Mouse (Mus musculus) kidney, postnatal 0 days (tissue): ENCODE data around the gene Gm11437. TPM values are rescaled to one million over a fixed set of nuclear protein-coding genes. Genes with fewer than 3 reads are reported as not detected.
A peak's percentile ranks its signal among the peaks of the same experiment; 100 is the strongest.

Experiments used
- ATAC-seq: fragments of 200-750 bp; cut with Nextera tagmentation; replicated peaks from 2 replicates; pipeline ENCODE4 v1.8.0; 2017; ENCODE audit warnings: low read depth, moderate number of reproducible peaks, moderate TSS enrichment, moderate library complexity; ENCODE audit not compliant: low FRiP score
- DNase-seq: peaks from one replicate; pipeline ENCODE4 v3.0.0-alpha.2; 2016; ENCODE audit warnings: low spot score
- H3K27ac ChIP-seq: fragments of 300-500 bp; sonication (generic); 2 replicates; pipeline ENCODE4 v1.5.1; 2014; ENCODE audit warnings: mild to moderate bottlenecking
- H3K27me3 ChIP-seq: fragments of 300-500 bp; sonication (generic); 2 replicates; pipeline ENCODE4 v1.6.1; 2014; ENCODE audit warnings: low read length, mixed read lengths; ENCODE audit not compliant: insufficient read depth
- H3K36me3 ChIP-seq: fragments of 300-500 bp; sonication (generic); 2 replicates; pipeline ENCODE4 v1.6.1; 2014; ENCODE audit warnings: low read length, mixed read lengths; ENCODE audit not compliant: insufficient read depth
- H3K4me1 ChIP-seq: fragments of 300-500 bp; sonication (generic); replicated peaks from 2 replicates; pipeline ENCODE4 v1.6.1; 2014; ENCODE audit warnings: antibody characterized with exemption, low read length, mixed read lengths; ENCODE audit not compliant: insufficient read depth
- H3K4me2 ChIP-seq: fragments of 300-500 bp; sonication (generic); 2 replicates; pipeline ENCODE4 v1.6.1; 2014; ENCODE audit warnings: mild to moderate bottlenecking, low read length, moderate library complexity, mixed read lengths
- H3K4me3 ChIP-seq: fragments of 300-500 bp; sonication (generic); replicated peaks from 2 replicates; pipeline ENCODE4 v1.5.1; 2014; ENCODE audit warnings: low read depth, low read length
- H3K9ac ChIP-seq: fragments of 300-500 bp; sonication (generic); 2 replicates; pipeline ENCODE4 v1.6.1; 2014; ENCODE audit warnings: low read depth, low read length
- H3K9me3 ChIP-seq: fragments of 300-500 bp; sonication (generic); replicated peaks from 2 replicates; pipeline ENCODE4 v1.6.1; 2016; ENCODE audit warnings: low read length, inconsistent platforms, mixed read lengths
- CTCF ChIP-seq: IDR thresholded peaks from 2 replicates; pipeline ENCODE4 v1.5.1; 2016; ENCODE audit warnings: antibody characterized with exemption, low read depth, mild to moderate bottlenecking, moderate library complexity
- WGBS: fragments of 180-500 bp; shearing (Covaris S2); extraction: QIAGEN DNeasy Blood & Tissue Kit; methylation state at CpG from one replicate; pipeline ENCODE4 v1.1.7; 2014; 5-methylcytosine and 5-hydroxymethylcytosine counted together
- polyA plus RNA-seq: library from polyadenylated mRNA; unstranded; fragments of >200 nt; fragmentation: Nextera tagmentation; extraction: Ambion mirVana; gene quantifications from 2 replicates; pipeline ENCODE4 v1.2.1, GENCODE M21; 2015

Gm11437 gene
- polyA plus RNA-seq, 1 experiment from 2014 or later = not detected

DNA sequence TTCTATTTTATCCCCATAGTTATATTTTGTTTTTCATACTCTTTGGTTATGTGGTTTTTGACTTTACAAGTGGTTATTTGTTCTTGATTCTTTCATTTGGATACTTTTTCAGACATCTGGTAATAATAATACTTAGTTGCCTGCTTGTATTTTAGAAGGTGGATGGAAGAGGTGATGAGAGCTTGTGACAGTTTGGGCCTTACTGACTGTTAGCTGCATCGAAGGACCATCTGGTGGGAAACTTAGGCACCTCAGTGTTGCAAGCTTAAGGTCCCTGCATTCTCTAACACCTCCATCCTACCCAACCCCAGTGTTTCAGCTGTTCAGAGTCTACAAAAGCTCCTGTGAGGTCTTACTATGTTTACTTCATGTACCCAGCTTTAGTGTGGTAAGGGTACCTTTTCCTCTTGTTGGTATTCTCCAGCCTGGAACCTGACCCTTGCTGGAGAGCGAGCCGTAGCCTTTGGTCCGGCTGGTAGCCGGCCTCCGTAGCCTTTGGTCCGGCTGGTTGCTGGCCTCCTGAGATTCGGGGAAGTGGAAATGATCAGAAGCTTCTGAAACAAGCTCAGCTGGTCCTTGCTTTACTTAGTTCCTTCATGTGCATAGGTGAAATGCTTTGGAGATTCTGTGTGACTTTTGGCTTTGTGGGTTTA is 23.4 kb upstream of the Gm11437 start:
- Histone ChIP-seq H3K9me3 (no peaks in the 10 kb centered on the region), H3K4me3 (no peak overlapping the region), H3K27ac (no peak overlapping the region), H3K36me3 (no peaks in the 10 kb centered on the region), H3K4me2 (no peak overlapping the region), H3K4me1 (no peaks in the 10 kb centered on the region), H3K27me3 (no peaks in the 10 kb centered on the region), H3K9ac (no peak overlapping the region)
- ATAC-seq = no peak
- TF ChIP-seq CTCF = no peak
- DNase-seq = no peak
- 81% methylated on average over 8 of the region's 8 CpGs for WGBS

DNA sequence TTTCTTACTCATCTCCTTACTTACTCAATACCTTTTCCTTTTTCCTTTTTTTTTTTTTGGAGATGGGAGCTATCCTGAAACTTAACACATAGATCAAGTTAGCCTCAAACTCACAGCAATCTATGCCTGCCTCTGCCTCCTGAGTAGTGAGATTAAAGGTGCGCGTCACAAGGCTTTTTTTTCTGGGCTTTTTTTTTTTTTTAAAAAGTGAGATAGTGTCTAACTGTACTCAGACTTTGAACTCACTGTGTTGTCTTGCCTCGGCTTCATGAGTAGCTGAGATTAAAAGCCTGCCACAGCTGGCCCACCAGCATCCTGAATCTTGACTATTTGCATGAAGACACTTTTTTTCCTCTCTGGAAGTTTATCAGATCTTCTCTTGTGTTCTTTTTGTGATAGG is 21.3 kb upstream of the Gm11437 start:
- TF ChIP-seq CTCF = no peak
- 91% methylated on average over 3 of the region's 3 CpGs for WGBS

DNA sequence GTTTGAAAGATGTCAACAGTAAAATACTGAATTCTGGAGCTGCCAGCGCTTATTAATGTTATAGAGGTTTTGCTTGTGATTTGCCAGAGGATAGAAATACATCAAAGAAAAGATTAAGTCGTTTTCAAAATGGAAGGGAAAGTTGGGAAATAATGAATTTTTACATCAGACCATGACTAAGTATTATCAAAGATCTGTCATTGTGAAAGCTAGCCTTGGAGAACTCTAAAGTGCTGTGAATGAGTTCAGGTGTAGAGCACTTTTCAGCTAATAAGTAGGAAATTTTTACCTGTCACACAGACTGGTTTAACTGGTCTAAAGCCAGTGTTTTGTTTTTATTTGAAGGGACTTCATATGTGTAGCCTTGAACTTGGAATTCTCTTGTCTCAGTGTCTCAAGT is 14.0 kb upstream of the Gm11437 start:
- Histone ChIP-seq H3K9me3 (no peaks in the 10 kb centered on the region), H3K4me2 (no peak overlapping the region), H3K9ac (no peak overlapping the region), H3K27ac (no peak overlapping the region), H3K27me3 (no peaks in the 10 kb centered on the region), H3K36me3 (no peaks in the 10 kb centered on the region), H3K4me3 (no peak overlapping the region), H3K4me1 (peaks cover 9% of the 10 kb centered on the region; the same call in 1 of the 2 replicates)
- DNase-seq = no peak
- TF ChIP-seq CTCF = no peak
- WGBS = 68% methylated on average over 2 of the region's 2 CpGs
- no peak for ATAC-seq

More for the DNA sequence above, 21.3 kb upstream of the Gm11437 start:
- Histone ChIP-seq H3K4me1 (no peaks in the 10 kb centered on the region), H3K9ac (no peak overlapping the region), H3K4me3 (no peak overlapping the region), H3K27me3 (no peaks in the 10 kb centered on the region), H3K9me3 (no peaks in the 10 kb centered on the region), H3K4me2 (no peak overlapping the region), H3K36me3 (no peaks in the 10 kb centered on the region), H3K27ac (no peak overlapping the region)
- no peak for DNase-seq
- ATAC-seq = no peak

DNA sequence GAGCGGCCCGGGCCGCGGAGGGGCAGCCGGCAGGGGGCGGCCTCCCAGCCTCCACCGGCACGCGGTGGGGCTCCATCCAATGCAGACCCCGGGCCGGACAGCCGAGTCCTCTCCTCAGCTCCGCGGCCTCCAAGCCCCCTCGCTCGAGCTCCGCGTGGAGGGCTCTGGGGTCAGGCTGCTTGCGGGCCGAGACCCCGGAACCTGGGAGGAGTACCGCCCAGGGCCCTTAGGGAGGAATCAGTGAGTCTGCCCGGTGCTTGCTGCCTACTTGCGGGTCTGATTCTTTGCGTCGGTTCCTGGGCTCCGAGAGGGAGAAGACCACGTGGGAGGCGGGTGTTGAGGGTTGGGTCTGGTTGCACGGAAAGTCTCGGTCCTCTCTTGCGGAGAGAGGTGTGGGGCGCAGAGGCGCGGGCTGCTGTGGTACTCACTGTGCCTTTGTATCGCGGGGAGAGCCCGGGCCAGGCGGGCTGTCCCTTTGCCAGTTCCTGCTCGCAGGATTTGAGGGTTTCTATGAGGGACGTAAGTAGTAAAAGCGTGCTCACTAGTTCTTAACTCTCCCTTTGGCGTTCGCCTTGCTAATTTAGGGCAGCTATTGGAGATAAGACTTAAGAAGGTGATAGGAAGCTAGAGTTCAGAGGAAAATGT is 12.8 kb upstream of the Gm11437 start:
- DNase-seq = peak; percentile 89
- Histone ChIP-seq H3K4me2 (peak overlapping the region; percentile 92), H3K4me3 (peak overlapping the region; percentile 77), H3K27ac (peak overlapping the region; percentile 92), H3K4me1 (peaks cover 9% of the 10 kb centered on the region; the same call in 1 of the 2 replicates), H3K27me3 (no peaks in the 10 kb centered on the region), H3K9me3 (no peaks in the 10 kb centered on the region), H3K36me3 (no peaks in the 10 kb centered on the region), H3K9ac (peak overlapping the region; percentile 76)
- WGBS = under 1% methylated on average over 42 of the region's 44 CpGs
- TF ChIP-seq CTCF = peak; percentile 33
- peak; percentile 25 for ATAC-seq

DNA sequence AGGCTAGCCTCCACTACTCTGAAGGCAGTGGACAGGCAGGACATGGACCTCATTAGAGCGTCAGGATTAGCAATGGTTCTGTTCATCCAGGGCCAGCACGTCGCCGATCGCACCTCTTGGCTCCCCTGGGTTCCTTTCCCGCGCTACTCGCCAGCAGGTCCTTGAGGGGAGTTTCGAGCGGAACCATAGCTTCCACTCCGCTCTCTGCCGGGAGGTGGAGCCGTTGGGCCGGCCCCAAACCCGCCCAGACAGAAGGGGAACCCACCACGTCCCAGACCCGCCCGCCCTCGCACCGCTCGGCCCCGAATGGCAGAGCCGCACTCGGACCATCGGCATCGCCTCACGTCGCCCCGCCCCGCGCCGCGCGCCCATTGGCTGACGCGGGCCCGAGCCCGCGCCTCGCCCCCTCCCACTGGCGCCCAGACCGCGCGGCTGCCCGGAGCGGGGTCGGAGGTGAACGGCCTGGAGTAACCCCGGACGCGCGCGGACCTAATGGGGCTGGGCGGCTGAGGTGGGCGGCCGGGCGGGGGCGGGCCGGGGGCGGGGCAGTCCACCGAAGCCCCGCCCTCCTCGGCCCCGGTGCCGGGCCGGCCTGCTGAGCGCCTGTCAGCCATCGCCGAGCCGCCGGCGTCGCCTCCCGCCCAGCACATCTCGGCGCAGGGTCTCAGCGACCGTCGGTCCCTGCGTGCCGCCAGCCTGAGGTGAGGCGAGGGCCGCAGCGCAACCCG is 12.1 kb upstream of the Gm11437 start:
- Histone ChIP-seq H3K9ac (peak overlapping the region; percentile 76), H3K4me2 (peak overlapping the region; percentile 92), H3K27me3 (no peaks in the 10 kb centered on the region), H3K4me1 (peaks cover 9% of the 10 kb centered on the region; the same call in 1 of the 2 replicates), H3K36me3 (no peaks in the 10 kb centered on the region), H3K4me3 (peak overlapping the region; percentile 77), H3K27ac (peak overlapping the region; percentile 92), H3K9me3 (no peaks in the 10 kb centered on the region)
- ATAC-seq (peak; percentile 99), DNase-seq (peak; percentile 97)
- TF ChIP-seq CTCF = peak; percentile 77
- under 1% methylated on average over 67 of the region's 85 CpGs for WGBS

DNA sequence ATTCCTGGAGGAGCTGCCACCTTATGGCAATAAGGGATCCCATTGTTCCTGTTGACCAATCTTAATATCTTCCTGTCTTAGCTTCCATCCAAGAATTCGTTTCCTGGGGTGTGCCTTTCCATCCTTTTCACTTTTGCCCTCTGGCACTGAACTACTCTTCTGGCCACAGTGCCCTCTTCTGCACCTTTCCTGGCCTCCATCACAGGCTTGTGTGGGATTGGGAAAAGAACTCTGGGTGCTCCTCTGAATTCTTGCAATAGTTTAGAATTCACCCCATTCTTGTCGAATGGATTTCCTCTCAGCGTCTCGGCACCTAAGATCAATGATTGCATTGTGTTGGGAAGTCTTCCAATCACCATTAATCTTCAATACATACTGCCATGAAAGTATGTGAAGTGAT is 11.3 kb upstream of the Gm11437 start:
- no peak overlapping the region for H3K27ac ChIP-seq
- H3K4me3 ChIP-seq = no peak overlapping the region
- no peak for TF ChIP-seq CTCF
- no peak for ATAC-seq
- H3K4me1 ChIP-seq = peaks cover 9% of the 10 kb centered on the region; the same call in 1 of the 2 replicates
- H3K9me3 ChIP-seq = no peaks in the 10 kb centered on the region
- 32% methylated on average over 4 of the region's 4 CpGs for WGBS
- H3K4me2 ChIP-seq = peak overlapping the region; percentile 92; the same call in 1 of the 2 replicates
- H3K36me3 ChIP-seq = no peaks in the 10 kb centered on the region
- no peaks in the 10 kb centered on the region for H3K27me3 ChIP-seq
- no peak for DNase-seq
- 0 out of 2 replicates have a peak overlapping the region, but pooled peaks have one; percentile 76 for H3K9ac ChIP-seq
